Mouse (Mus musculus): ENCODE data around the gene Filip1l. TPM values are rescaled to one million over a fixed set of nuclear protein-coding genes. Genes with fewer than 3 reads are reported as not detected.

Gene Filip1l
- total RNA-seq, 1 experiment = 7.4 TPM

- DNase-seq (ENCODE audit: low read depth, low spot score) = no peak
- H3K36me3 ChIP-seq (ENCODE audit: control insufficient read depth, insufficient read depth, low read length, poor library complexity, severe bottlenecking) = no peaks in the 10 kb centered on the region
- TF ChIP-seq HCFC1 (IDR thresholded peaks at IDR 0.05; ENCODE audit: borderline replicate concordance, insufficient read depth, low read length) (no peak), MAFK (IDR thresholded peaks at IDR 0.05; ENCODE audit: insufficient read depth, low read depth, low read length) (no peak), ZNF384 (IDR thresholded peaks at IDR 0.05; ENCODE audit: low read depth, low read length) (no peak), CHD2 (IDR thresholded peaks at IDR 0.05; ENCODE audit: low read depth, low read length) (no peak), ZC3H11A (IDR thresholded peaks at IDR 0.05; ENCODE audit: borderline replicate concordance, low read depth, low read length) (no peak)
- in situ Hi-C loops (cut with MboI; ENCODE audit: low sequenced_read_pairs in 2 of 2, unreplicated experiment in 2 of 2) = no loop called here
- no peaks in the 10 kb centered on the region for H3K4me1 ChIP-seq (ENCODE audit: control insufficient read depth in 2 of 2, insufficient read depth in 2 of 2, low read length in 2 of 2, poor library complexity in 1 of 2)
- H3K9me3 ChIP-seq (ENCODE audit: control insufficient read depth, insufficient read depth, low read depth, low read length) = no peaks in the 10 kb centered on the region
- no peak overlapping the region for H3K4me3 ChIP-seq (ENCODE audit: insufficient read depth in 1 of 2, low read depth in 1 of 2, low read length in 2 of 2, poor library complexity in 1 of 2, severe bottlenecking in 1 of 2)
- H3K9ac ChIP-seq (ENCODE audit: insufficient read depth, low read depth, low read length, poor library complexity, severe bottlenecking) = no peak overlapping the region
- H3K27ac ChIP-seq (ENCODE audit: insufficient read depth, low read depth, low read length, poor library complexity, severe bottlenecking) = no peak overlapping the region
Observed at GRCm38 (mm10) chr16:57426680-57427079, 73.8 kb downstream of the Filip1l start.

- H3K9me3 ChIP-seq (ENCODE audit: control insufficient read depth, insufficient read depth, low read depth, low read length) = no peaks in the 10 kb centered on the region
- in situ Hi-C loops (cut with MboI; ENCODE audit: low sequenced_read_pairs in 2 of 2, unreplicated experiment in 2 of 2) = no loop called here
- H3K9ac ChIP-seq (ENCODE audit: insufficient read depth, low read depth, low read length, poor library complexity, severe bottlenecking) = no peak overlapping the region
- H3K4me1 ChIP-seq (ENCODE audit: control insufficient read depth in 2 of 2, insufficient read depth in 2 of 2, low read length in 2 of 2, poor library complexity in 1 of 2) = no peaks in the 10 kb centered on the region
- no peak for DNase-seq (ENCODE audit: low read depth, low spot score)
- H3K4me3 ChIP-seq (ENCODE audit: insufficient read depth in 1 of 2, low read depth in 1 of 2, low read length in 2 of 2, poor library complexity in 1 of 2, severe bottlenecking in 1 of 2) = no peak overlapping the region
- H3K27ac ChIP-seq (ENCODE audit: insufficient read depth, low read depth, low read length, poor library complexity, severe bottlenecking) = no peak overlapping the region
- TF ChIP-seq ZNF384 (IDR thresholded peaks at IDR 0.05; ENCODE audit: low read depth, low read length) (no peak), ZC3H11A (IDR thresholded peaks at IDR 0.05; ENCODE audit: borderline replicate concordance, low read depth, low read length) (no peak), HCFC1 (IDR thresholded peaks at IDR 0.05; ENCODE audit: borderline replicate concordance, insufficient read depth, low read length) (no peak), MAFK (IDR thresholded peaks at IDR 0.05; ENCODE audit: insufficient read depth, low read depth, low read length) (no peak), CHD2 (IDR thresholded peaks at IDR 0.05; ENCODE audit: low read depth, low read length) (no peak)
- no peaks in the 10 kb centered on the region for H3K36me3 ChIP-seq (ENCODE audit: control insufficient read depth, insufficient read depth, low read length, poor library complexity, severe bottlenecking)
Observed at GRCm38 (mm10) chr16:57427516-57428285, 74.8 kb downstream of the Filip1l start.

GRCm38 (mm10) chr16:57428977-57429376 is 76.1 kb downstream of the Filip1l start:
- Histone ChIP-seq H3K9me3 (ENCODE audit: control insufficient read depth, insufficient read depth, low read depth, low read length) (no peaks in the 10 kb centered on the region), H3K27ac (ENCODE audit: insufficient read depth, low read depth, low read length, poor library complexity, severe bottlenecking) (no peak overlapping the region), H3K4me1 (ENCODE audit: control insufficient read depth in 2 of 2, insufficient read depth in 2 of 2, low read length in 2 of 2, poor library complexity in 1 of 2) (no peaks in the 10 kb centered on the region), H3K4me3 (ENCODE audit: insufficient read depth in 1 of 2, low read depth in 1 of 2, low read length in 2 of 2, poor library complexity in 1 of 2, severe bottlenecking in 1 of 2) (no peak overlapping the region), H3K36me3 (ENCODE audit: control insufficient read depth, insufficient read depth, low read length, poor library complexity, severe bottlenecking) (no peaks in the 10 kb centered on the region), H3K9ac (ENCODE audit: insufficient read depth, low read depth, low read length, poor library complexity, severe bottlenecking) (no peak overlapping the region)
- TF ChIP-seq ZC3H11A (IDR thresholded peaks at IDR 0.05; ENCODE audit: borderline replicate concordance, low read depth, low read length) (no peak), CHD2 (IDR thresholded peaks at IDR 0.05; ENCODE audit: low read depth, low read length) (no peak), ZNF384 (IDR thresholded peaks at IDR 0.05; ENCODE audit: low read depth, low read length) (no peak), MAFK (IDR thresholded peaks at IDR 0.05; ENCODE audit: insufficient read depth, low read depth, low read length) (no peak), HCFC1 (IDR thresholded peaks at IDR 0.05; ENCODE audit: borderline replicate concordance, insufficient read depth, low read length) (no peak)
- in situ Hi-C loops (cut with MboI; ENCODE audit: low sequenced_read_pairs in 2 of 2, unreplicated experiment in 2 of 2) = no loop called here
- DNase-seq (ENCODE audit: low read depth, low spot score) = no peak

GRCm38 (mm10) chr16:57431294-57431693 is 78.4 kb downstream of the Filip1l start:
- no peaks in the 10 kb centered on the region for H3K36me3 ChIP-seq (ENCODE audit: control insufficient read depth, insufficient read depth, low read length, poor library complexity, severe bottlenecking)
- DNase-seq (ENCODE audit: low read depth, low spot score) = no peak
- in situ Hi-C loops (cut with MboI; ENCODE audit: low sequenced_read_pairs in 2 of 2, unreplicated experiment in 2 of 2) = no loop called here
- no peak overlapping the region for H3K4me3 ChIP-seq (ENCODE audit: insufficient read depth in 1 of 2, low read depth in 1 of 2, low read length in 2 of 2, poor library complexity in 1 of 2, severe bottlenecking in 1 of 2)
- H3K27ac ChIP-seq (ENCODE audit: insufficient read depth, low read depth, low read length, poor library complexity, severe bottlenecking) = no peak overlapping the region
- peaks cover 0 to 4% of the 10 kb centered on the region in 2 experiments; a peak in 2 of 4 replicates for H3K4me1 ChIP-seq (ENCODE audit: control insufficient read depth in 2 of 2, insufficient read depth in 2 of 2, low read length in 2 of 2, poor library complexity in 1 of 2)
- H3K9ac ChIP-seq (ENCODE audit: insufficient read depth, low read depth, low read length, poor library complexity, severe bottlenecking) = no peak overlapping the region
- no peak for TF ChIP-seq ZC3H11A (IDR thresholded peaks at IDR 0.05; ENCODE audit: borderline replicate concordance, low read depth, low read length)
- TF ChIP-seq HCFC1 (IDR thresholded peaks at IDR 0.05; ENCODE audit: borderline replicate concordance, insufficient read depth, low read length) = no peak
- no peak for TF ChIP-seq CHD2 (IDR thresholded peaks at IDR 0.05; ENCODE audit: low read depth, low read length)
- TF ChIP-seq ZNF384 (IDR thresholded peaks at IDR 0.05; ENCODE audit: low read depth, low read length) = no peak
- TF ChIP-seq MAFK (IDR thresholded peaks at IDR 0.05; ENCODE audit: insufficient read depth, low read depth, low read length) = no peak
- no peaks in the 10 kb centered on the region for H3K9me3 ChIP-seq (ENCODE audit: control insufficient read depth, insufficient read depth, low read depth, low read length)
